Mouse (Mus musculus) gastrocnemius, adult 8-10 months (tissue): ENCODE data around the gene Sidt1. TPM values are rescaled to one million over a fixed set of nuclear protein-coding genes. Genes with fewer than 3 reads are reported as not detected.

Source experiments
- DNase-seq, 2 experiments: peaks; one replicate each; pipeline ENCODE4 v3.0.0; 2022; ENCODE audit warnings: low spot score in 2 of 2
- total RNA-seq, 4 experiments: library from RNA; stranded (reverse); gene quantifications; 2 replicates each; pipeline ENCODE4 v1.2.4; 2022

Gene Sidt1
- total RNA-seq, 4 experiments from 2014 or later: not detected

DNA sequence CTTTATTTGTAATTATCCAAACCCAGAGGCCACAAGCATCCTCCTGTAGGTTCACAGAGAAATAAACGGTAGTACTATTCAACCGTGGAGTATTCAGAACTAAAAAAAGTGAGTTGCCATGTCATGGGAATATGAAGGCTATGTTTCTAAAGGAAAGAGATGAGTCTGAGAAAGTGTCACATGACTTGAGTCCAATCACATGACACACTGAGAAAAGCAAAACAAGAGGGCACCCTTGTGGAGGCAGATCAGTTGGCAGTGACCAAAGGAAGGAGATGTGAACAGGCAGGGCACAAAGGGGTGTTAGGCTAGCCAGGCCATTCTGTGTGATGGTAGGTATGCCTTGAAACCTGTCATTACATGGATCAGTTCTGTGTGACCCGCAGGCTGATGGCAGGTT lies 80.3 kb downstream of the Sidt1 start:
- no peak for DNase-seq

DNA sequence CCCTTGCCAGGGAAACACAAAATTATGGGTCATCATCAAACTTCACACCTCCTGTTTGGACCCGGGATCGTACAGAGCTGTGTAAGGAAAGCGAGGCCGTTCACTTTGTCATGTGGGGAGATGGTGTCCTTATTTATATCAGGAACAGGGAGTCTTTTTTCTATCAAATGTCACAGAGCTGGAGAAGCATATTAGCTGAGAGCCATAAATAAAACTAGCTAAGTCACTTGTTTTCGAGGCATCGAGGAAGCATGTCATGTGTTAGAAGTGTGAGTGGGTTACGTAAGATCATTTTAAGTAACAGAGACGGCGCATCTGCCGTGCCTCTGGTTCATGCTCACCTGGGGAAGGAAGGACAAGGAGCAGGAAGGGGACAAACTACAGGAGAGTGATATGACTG lies 83.0 kb downstream of the Sidt1 start:
- DNase-seq: no peak

DNA sequence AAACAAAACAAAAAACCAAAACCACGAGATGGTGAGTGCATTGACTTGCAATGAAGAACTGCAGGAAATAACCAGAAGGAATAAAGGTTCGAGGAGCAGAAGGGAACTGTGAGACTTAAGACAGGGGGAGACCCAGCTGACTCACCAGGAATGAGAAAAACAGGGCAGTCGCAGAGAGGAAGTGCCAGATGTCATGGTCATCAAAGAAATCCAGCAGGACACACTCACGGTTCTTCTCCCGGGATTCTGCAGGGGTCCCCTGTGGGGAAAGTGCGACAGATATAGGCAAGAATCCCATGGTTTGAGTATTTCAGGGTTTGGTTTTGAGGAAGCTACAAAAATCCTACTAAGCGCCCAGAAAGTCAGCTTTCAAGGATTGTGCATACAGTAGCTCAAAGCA lies 89.7 kb downstream of the Sidt1 start:
- no peak for DNase-seq

DNA sequence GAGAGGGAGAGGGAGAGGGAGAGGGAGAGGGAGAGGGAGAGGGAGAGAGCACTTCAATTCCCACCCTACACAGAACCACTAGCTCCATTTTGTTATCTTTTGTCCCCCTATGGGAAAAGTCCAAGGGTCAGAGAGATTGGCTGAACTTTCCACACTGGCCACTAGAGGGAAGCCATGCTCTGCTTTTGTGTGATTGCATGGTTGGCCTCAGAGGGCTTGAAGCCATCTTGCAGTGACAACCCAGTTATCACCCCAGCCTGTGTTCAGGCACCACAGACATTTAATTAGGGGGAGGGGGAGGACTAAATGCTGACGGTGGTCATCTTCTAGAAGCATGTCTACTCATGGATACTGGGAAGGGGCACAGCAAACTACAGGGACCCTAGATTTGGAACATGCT lies 90.4 kb downstream of the Sidt1 start:
- peak; percentile 63 to 70 for DNase-seq

DNA sequence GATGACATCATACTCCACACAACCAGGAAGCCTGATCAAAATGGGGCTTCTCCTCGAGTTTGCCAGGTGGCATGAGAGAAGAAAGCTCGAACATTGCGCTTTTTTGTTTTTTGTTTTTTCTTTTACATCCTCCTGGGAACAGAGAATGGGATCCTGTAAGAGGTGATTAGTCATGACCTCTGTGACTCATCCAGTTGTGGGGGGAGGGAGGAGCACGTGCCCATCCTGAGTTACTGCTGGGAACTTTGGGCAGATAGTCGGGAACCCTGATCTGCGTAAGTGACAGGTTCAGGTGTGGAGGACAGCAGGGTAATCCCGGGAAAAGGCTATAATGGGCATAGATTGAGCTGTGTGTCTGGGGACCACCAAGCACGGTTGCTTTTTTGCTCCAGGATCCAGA lies 92.6 kb downstream of the Sidt1 start:
- DNase-seq: no peak

DNA sequence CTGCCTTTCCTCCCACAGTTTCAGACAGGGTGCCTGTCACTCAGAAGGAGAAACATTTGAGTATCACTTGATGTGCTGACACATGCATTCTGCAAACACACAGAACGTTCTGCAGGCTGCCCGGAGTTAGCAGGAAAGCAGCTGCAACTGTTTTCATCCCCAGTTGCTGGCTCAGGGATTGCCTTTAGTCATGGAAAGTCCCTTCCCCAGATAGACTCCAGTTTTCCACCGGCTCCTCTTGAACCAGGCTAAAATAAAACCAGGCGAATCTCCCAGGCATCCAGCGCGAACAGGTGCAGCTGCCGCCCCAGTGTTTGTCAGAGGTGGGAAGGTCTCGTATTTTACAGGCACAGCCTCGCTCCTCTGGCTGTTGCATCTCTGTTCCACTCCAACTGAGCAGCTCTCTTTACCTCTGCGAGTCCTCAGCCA lies 94.1 kb downstream of the Sidt1 start:
- DNase-seq: peak; percentile 73 to 87

DNA sequence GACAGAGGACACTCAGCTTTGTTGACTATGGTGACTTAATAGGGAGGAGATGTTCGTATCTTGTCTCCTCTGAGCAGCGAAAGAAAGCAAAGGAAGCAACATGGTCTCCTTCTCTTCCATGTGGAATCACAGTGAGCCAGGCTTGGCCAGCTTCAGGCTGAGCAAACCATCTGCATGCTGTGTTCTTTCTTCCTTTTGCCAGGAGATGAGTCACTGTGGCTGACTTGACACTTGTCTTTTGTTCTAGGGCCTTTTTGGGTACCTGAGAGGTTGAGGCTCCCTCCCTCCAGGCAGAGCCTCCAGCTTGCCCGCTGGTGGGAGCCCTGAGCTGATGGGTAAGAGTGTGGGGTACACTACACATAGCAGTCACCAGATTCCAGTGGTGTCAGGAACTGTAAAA lies 95.2 kb downstream of the Sidt1 start:
- no peak for DNase-seq

DNA sequence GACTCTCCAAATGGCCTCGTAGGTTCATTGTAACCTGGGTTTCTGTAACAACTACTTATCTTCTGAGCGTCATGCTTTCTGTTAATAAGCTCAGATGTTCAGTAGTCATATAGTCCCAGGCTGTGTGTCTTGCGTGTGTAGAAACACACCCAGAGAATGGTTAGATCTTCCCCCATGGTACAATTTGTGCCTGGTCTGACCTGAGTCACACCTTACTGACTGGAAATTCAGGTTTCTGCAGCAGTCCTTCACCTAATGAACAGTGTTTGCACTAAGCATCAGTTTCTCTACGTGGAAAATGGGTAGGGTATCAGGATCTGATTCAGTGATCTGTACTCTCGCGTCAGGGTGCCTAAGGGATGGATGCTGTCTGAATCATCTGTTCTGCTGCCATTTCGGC lies 100.0 kb downstream of the Sidt1 start:
- no peak for DNase-seq

DNA sequence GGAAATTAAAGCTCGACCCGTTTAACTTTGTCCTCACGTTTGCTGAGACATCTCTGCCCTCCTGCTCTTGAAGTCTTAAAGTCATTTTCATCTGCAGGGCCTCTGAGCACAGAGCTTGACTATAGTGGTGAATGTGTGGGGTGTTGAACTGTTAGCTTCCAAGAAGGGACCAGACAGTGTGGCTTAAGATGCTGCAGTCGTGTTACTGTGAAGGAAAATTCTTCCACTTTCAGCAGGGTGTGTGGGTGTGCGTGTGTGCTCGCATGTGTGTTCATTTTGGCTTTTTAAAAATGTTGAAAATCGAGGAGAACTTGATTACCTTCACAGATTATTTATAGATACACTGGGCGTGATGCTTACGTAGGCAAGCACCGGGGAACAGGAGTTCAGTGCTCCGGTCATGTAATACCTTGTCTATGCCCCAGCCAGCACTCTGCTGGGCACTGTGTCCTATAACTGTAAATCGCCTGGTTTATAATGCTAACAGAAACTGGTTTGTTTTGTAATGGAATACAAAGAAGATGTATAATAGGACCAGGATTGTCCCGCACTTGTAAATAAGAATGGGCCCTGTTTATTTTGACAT lies 106.2 kb downstream of the Sidt1 start:
- peak in 1 of 2 experiments; percentile 25 for DNase-seq

DNA sequence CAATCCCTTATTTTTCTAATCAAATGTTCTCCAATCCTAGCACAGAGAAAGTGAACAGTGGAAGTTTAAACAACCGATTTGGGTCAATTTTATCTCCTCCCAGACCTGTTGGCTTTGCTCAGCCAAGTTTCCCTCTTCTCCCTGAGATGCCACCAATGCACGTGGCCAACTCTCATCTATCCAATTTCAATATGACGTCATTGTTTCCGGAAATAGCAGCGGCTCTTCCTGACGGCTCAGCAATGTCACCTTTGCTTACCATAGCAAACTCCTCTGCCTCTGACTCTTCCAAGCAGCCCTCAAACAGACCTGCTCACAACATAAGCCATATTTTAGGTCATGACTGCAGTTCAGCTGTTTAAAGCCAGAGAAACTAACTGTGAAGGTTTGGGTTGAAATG lies 111.5 kb downstream of the Sidt1 start:
- DNase-seq: peak in 1 of 2 experiments; percentile 35

DNA sequence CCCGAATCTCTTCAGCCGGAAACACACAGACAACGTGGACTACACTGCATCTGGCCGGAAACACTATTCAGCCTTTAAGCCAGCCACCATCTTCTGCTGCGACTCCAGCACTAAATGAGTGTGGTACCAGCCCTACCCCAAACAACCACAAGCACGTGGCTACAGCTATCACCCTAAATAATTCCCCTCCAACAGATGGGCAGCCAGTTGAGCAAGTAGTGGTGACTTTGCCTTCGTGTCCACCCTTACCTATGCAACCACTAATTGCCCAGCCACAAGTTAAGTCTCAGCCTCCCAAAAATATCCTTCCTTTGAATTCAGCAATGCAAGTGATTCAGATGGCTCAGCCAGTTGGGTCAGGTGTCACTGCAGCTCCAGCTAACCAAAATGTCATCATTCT lies 116.6 kb downstream of the Sidt1 start:
- no peak for DNase-seq

DNA sequence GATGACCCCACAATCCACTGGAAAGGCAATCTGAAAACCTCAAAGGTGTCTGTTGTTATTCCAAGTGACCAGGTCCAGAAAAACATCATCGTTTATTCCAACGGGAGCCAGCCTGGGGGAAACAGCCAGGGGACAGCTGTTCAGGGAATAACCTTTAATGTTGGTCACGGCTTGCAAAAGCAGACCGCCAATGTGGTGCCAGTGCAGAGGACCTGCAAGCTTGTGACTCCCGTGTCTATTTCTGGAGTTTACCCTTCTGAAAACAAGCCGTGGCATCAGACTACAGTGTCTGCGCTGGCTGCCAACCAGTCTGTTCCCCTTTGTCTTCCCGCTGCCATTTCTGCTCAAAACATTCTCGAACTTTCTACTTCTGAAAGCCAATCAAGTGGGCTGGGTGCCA lies 117.5 kb downstream of the Sidt1 start:
- peak; percentile 52 to 75 for DNase-seq

DNA sequence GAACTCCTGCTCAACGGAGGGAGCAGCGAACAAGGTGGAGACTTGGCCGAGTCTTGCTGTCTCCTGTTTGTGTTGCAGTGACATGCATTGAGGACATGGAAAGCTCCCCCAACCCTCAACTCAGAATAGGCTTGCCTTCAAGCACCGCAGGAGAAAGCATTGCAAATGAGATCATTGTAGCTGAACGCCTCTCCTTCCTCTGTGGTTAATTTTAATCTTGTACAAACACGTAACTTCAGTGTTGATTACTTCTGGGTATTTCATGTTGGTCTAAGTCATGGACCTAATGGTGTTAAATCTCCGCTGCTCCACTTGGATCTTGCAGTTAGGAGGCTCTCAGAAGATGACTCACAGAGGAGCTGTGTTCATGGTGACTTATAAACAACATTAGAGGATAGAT lies 120.3 kb downstream of the Sidt1 start:
- no peak for DNase-seq

DNA sequence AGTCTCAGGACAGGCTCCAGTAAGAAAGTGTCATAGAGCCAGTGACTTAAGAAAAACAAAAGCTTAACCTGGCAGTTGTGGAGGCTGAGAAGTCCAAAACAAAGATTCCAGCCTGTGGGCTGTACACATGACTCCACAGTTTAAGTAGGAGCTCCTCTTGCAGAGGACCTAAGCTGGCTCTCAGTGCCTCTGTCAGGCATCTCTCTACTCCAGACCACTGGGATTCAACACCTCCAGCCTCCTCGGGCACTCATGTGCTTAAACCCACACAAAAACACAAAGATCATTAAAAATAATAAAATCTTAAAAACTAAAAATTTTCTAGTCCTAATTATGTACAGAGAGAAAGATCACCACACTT lies 122.0 kb downstream of the Sidt1 start:
- DNase-seq: no peak

DNA sequence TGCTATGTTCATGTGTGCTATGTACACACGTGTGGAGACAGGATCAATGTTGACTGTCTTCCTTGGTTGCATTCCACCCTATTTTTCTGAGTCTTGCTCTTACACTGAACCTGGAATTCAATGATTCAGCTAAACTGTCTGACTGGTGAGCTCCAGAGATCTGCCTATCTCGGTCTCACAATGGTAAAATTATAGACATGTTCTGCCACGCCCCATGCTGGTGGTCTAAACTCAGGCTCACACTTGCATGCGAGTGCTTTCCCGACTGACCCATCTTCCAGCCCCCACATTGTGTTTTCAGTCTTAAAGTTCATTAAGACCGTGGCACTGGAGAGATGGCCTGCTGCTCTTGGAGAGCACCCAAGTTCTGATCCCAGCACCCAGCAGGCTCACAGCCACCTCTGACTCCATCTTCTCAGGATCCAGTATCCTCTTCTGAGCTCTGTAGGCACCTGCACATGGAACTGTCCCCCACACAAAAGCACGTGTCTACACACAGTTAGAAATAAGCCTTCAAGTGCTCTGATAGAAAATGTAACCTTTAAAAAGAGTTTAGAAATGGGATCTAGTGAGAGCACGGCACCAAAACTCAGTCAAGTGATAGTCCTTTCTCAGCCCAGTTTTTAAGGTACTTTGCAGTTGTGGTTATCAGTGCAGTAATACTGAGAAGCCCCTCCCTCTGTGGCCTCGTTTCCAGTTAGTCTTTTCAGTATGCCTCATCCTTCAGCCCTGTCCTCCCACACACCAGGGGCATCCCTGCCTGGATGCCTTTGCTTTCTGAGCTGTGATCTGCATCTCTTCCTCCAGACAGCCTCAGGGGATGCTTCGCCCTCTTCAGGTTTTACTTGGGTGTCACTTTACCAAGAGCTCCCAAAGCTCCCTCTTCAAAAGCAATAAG lies 122.6 kb downstream of the Sidt1 start:
- no peak for DNase-seq

DNA sequence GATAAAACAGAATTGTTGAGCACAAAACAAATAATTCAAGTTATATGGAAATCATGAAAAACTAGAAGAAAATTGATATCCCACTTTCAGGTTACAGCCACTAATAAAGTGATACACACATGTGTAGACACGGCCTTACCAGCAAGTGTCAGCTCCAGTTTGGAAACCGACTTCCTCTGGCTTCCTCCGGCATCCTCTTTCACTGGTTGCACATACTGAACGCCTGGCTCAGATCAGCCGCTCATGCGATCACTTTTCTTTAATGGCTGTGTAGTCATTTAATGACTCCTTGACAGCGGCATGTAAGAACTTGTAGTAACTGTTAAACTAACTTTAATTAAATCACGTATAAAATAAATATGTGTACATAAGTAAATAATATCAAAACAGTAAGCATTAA lies 127.0 kb downstream of the Sidt1 start:
- no peak for DNase-seq

DNA sequence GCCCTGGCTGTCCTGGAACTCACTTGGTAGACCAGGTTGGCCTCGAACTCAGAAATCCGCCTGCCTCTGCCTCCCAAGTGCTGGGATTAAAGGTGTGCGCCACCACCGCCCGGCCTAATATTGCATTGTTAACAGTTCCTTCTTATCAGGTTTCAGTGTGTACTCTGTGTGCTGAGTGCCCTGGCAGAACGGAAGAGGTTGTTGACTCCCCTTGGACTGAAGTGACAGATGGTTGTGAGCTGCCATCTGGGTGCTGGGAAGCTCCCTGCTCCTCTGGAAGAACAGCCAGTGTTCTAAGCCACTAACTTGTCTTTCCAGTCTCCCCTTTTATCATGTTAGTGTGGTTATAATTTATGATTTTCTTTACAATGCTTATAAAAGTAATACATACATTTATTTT lies 128.7 kb downstream of the Sidt1 start:
- no peak for DNase-seq

DNA sequence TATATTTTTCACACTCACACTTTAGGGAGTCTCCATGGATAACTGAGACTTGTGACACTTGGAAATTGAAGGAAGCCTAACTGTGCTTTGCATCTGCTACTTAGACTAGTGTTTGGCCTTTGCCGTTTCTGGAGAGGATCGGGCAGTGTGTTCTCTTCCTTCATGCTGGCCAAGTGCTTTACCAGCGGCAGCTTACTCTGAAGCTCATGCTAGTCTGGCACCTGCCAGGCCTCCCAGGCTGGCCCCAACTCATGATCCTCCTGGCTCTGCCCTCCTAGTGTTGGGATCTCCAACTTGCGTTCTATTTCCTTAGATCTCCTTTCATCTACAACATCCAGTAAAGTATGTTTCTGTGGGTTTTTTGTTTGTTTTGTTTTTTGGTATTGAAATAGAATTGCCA lies 132.8 kb downstream of the Sidt1 start:
- no peak for DNase-seq

DNA sequence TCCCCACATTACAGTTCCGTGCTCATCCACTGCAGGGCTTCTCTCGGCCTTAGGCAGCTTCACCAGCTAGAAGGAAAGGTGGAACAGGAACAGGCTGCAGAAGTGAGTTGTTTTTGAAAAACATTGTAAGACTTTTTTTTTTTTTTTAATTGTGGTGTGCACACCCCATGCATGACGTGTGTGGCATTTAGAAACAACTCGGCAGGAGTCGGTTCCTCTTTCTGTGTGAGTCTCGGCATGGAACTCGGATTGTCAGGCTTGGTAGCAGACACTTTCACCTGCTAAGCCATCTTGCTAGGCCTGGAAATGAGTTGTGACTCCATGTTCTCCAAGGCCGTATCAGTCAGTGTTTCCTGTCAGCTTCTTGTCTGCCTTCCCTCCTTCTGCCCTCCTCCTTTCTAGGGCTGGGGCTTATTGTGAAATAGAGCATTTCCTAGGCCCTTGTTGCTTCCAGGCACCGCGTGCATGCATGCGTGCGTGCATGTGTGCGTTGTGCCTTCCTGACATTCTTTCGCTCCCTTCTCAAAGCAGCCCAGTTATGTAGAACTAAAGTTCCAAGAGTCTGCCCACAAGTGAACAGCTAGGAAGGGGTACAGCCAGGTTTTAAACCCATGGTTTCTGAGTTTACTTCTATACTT lies 133.8 kb downstream of the Sidt1 start:
- DNase-seq: no peak

DNA sequence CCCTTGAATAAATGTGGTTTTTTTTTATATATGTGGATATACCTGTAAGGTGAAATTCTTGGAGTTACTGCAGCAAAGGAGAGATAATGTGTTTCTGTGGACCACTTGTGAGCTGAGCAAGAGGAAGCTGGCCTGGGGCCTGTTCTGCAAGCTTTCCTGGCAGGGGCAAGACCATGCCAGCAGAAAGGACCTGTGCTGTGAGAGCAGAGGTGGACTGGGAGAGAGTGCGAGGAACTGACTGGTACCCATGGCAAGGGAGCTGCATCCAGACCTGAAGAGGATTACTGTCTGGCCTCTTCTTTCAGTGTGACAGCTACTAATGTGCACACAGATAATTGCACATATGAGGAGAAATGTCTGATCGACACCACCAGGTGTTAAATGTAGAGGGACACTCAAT lies 142.0 kb downstream of the Sidt1 start:
- no peak for DNase-seq
